Mouse (Mus musculus) ZHBTc4 (cell line): Measurements from ENCODE around the gene Fthl17c.
"Not testable (repeated sequence)": the region's sequence is repeated elsewhere in the genome, so short reads cannot be mapped to it uniquely, and the experiment has no call there.

Source experiments
- DNase-seq: peaks from one replicate; pipeline ENCODE4 v3.0.0-alpha.2; 2011; ENCODE audit warnings: low read depth, low spot score

Gene Fthl17c

GRCm38 (mm10) chrX:8976459-8976858 lies at the start of gene Fthl17c:
Gene Fthl17c (minus strand): TSS chrX:8976559.
- DNase-seq: not testable (repeated sequence)

- DNase-seq: no peak
These were observed 43.1 kb upstream of the Fthl17c start for GRCm38 (mm10) chrX:9019481-9019880.

GRCm38 (mm10) chrX:9016079-9016478 lies 39.7 kb upstream of the Fthl17c start:
- DNase-seq: no peak

- DNase-seq: not testable (repeated sequence)
These were observed 10.3 kb upstream of the Fthl17c start, which contains the start of gene Fthl17d for GRCm38 (mm10) chrX:8986655-8987054. Gene Fthl17d (minus strand): TSS chrX:8986755.

DNA sequence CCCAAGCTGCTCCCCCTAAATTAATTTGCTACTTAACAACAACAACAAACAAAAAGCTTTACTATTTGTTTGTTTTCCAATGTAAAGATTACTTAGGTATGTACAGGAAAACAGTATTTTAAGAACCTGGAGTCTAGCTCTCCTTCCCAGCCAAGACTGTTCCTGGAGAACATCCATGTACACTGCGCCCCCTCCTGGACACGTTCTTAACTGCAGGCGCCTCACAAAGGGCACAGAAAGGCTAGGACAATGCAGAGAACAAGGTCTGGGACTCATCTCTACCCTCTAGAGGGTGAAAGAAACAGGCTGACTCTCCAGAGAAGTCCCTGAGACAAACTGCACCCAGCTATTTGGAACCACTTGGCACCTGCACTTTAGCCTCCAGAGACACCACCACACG lies 11.7 kb downstream of the Fthl17c start:
- peak; percentile 20 for DNase-seq

DNA sequence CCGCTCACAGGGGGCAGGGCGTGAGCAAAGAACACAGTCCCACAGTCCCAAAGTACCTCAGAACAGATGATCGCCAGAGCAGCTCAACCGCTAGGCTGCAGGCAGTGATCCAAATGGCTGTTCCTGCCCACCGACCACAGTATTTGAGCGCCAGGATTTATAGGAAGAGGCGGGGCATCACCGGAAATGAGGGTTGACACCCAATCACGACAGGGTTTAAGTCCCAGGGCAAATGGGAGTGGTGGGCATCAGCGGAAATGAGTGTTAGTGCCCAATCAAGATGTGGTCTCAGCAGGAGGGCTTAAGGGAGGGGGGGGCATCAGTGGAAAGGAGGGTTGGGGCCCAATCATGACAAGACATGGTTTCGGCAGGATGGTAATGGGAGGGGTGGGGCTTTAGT lies 13.5 kb downstream of the Fthl17c start, which contains the start of gene Fthl17b:
Gene Fthl17b, minus strand, starts transcription at position 101 of the 400 bp plus-strand sequence.
- not testable (repeated sequence) for DNase-seq

DNA sequence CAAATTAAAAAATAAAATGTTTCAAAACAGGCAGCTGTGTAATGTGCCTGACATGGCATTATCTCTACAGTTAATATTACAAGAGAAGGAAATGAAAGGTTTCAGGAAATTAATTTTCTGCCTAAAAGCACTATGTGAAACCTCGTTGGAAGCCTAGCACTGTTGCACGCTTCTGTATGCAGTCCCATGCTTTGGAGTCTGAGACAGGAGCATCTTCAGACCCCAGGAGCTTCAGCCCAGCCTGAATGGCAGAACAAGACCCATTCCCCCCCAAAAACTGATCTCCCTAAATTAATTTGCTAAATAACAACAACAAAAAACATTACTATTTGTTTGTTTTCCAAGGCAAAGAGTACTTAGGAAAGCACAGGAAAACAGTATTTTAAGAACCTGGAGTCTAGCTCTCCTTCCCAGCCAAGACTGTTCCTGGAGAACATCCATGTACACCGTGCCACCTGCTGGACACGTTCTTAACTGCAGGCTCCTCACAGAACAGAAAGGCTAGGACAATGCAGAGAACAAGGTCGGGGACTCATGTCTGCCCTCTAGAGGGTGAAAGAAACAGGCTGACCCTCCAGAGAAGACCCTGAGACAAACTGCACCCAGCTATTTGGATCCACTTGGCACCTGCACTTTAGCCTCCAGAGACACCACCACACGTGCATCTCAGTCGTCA lies 28.1 kb downstream of the Fthl17c start:
- peak; percentile 78 for DNase-seq

DNA sequence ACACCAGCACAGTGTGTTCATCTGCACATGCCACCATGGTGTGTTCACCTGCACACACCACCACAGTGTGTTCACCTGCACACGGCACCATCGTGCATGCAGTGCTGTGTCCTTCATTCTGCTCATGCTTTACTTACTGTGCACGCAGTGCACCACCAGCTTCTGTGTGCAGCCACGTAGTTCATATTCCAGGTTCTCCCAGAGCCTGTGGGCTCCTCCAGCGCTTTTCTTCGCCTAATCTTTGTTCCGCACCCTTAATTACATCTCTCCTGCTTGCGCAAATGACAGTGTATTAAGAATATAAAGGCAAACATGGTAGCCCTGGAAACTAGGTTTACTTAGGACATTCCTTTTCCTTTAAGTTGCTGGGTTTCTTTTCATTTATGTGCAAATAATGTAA lies 32.3 kb downstream of the Fthl17c start:
- no peak for DNase-seq

DNA sequence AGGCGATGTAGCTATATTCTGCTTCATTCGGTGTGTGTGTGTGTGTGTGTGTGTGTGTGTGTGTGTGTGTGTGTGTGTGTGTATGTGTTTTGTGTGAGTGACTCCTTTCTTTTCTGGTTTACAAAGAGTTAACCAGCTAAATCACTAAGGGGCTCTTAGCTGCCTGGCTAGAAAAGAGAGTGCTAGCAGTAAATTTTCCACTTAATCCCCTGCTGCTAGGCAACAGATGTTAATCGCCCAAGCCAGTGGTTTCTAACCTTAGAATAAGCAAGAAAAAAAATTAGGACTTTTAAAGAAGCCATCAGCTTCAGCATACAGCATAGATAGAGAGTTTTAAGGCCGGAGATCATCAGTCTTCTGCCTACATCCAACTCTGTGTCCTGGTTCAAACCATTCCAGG lies 49.1 kb downstream of the Fthl17c start:
- no peak for DNase-seq
